Mouse (Mus musculus): ENCODE data around the gene Epha2.

DNA sequence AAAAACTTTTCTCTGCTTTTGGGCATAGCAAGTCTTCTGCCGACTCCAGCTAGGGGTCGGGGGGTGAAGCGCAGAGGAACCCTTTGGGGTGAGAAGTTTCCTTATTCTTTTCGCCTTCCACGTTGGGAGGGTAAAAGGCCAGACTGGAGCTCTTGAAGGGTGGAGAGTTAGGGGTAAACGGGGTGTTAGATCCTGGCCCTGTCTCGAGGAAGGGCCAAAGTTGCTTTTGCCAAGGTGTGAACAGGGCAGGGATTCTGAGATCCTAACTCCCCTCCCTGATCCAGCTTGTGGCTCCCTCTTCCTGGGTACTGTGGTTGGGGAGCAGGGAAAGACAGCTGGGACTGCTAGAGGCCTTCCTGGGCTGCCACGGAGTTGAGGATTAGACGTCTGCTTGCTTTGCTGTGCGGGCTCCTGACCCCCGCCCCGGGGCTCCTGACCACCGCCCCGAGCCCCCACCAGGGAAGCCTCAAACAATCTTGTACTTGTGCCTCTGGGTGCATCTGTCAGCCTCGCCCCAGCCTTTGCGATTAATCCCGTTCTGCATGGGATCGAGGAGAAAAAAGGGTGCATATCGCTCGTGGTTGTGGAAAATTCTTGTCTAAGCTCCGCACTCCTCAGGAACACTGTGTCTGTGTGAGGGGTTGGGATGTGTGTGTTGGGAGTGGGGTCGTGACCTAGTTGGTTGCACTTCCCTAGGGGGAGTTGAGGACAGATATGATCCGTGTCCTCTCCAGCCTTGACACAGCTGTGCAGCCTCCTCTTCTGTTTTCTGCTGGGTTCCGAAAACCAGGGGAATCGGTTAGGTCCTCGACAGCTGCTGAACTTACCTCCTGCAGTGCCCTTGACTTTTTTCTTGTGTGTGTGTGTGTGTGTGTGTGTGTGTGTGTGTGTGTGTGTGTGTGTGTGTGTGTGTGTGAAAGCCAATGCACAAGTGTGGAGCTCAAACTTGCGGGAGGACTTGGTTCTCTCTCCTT lies 1.7 kb downstream of the Epha2 start:
- TF ChIP-seq CTCF (IDR thresholded peaks at IDR 0.05; ENCODE audit: insufficient read depth, low read depth, low read length) (no peak), POLR2A (IDR thresholded peaks at IDR 0.05; ENCODE audit: insufficient read depth, low read depth, low read length) (no peak)
